Mouse (Mus musculus) testis, postnatal 14 days (tissue): ENCODE results near the gene Stil.

Source experiments
- DNase-seq: peaks from one replicate; pipeline ENCODE4 v3.0.0; 2021; ENCODE audit warnings: low spot score

The Stil gene

GRCm38 (mm10) chr4:115051245-115051644, 51.3 kb downstream of the Stil start:
- no peak for DNase-seq

- peak; percentile 24 for DNase-seq
Observed at GRCm38 (mm10) chr4:115052343-115053005, 52.5 kb downstream of the Stil start.

GRCm38 (mm10) chr4:115055044-115055443, 55.1 kb downstream of the Stil start:
- DNase-seq = no peak

- DNase-seq = no peak
Observed at GRCm38 (mm10) chr4:115055691-115056090, 55.7 kb downstream of the Stil start.

GRCm38 (mm10) chr4:115056371-115056920, 56.5 kb downstream of the Stil start, which contains the start of gene Tal1:
TSS of gene Tal1 (plus strand) at chr4:115056426.
- DNase-seq = peak; percentile 20

GRCm38 (mm10) chr4:115056921-115057673, 57.1 kb downstream of the Stil start:
- peak; percentile 11 for DNase-seq

GRCm38 (mm10) chr4:115057674-115058316, 57.8 kb downstream of the Stil start:
- DNase-seq = no peak

GRCm38 (mm10) chr4:115058317-115058761, 58.4 kb downstream of the Stil start:
- no peak for DNase-seq

GRCm38 (mm10) chr4:115058871-115059590, 59.1 kb downstream of the Stil start:
- no peak for DNase-seq

GRCm38 (mm10) chr4:115059871-115060270, 59.9 kb downstream of the Stil start:
- no peak for DNase-seq

GRCm38 (mm10) chr4:115060753-115061152, 60.8 kb downstream of the Stil start:
- DNase-seq = no peak

GRCm38 (mm10) chr4:115062540-115062874, 62.5 kb downstream of the Stil start:
- no peak for DNase-seq

GRCm38 (mm10) chr4:115062875-115063517, 63.0 kb downstream of the Stil start:
- DNase-seq = peak; percentile 14

GRCm38 (mm10) chr4:115063518-115064239, 63.7 kb downstream of the Stil start:
- no peak for DNase-seq

- DNase-seq = no peak
Observed at GRCm38 (mm10) chr4:115071668-115072067, 71.7 kb downstream of the Stil start.

GRCm38 (mm10) chr4:115074789-115075188, 74.8 kb downstream of the Stil start:
- no peak for DNase-seq

- no peak for DNase-seq
Observed at GRCm38 (mm10) chr4:115075204-115075915, 75.4 kb downstream of the Stil start.

- no peak for DNase-seq
Observed at GRCm38 (mm10) chr4:115078892-115079820, 79.2 kb downstream of the Stil start.

GRCm38 (mm10) chr4:115079821-115080349, 79.9 kb downstream of the Stil start:
- DNase-seq = no peak
